Mouse (Mus musculus) embryonic stem cell, embryonic (primary cell): ENCODE measurements at regions not wholly inside any gene's neighbourhood (a gene's known extent, or its start where the extent isn't known, plus 50 kb on each side); places are given as distances from the start of the nearest gene placed in this dataset.

ENCODE experiments used
- CTCF ChIA-PET, 4 experiments: fragments of 300-600 bp in 2 of 4; fragments of 350-600 bp in 2 of 4; sonication (Branson Sonifier 250); formaldehyde crosslinking; loops; one replicate each; lab custom pipeline; 2022; ENCODE audit warnings: inconsistent platforms in 2 of 4; lab: Charles Lee
- POLR2A ChIA-PET, 4 experiments: fragments of 300-600 bp in 2 of 4; fragments of 350-600 bp in 2 of 4; sonication (Branson Sonifier 250); formaldehyde crosslinking; loops; one replicate each; lab custom pipeline; 2022; ENCODE audit warnings: antibody characterized with exemption in 4 of 4, inconsistent platforms in 1 of 4; lab: Charles Lee

DNA sequence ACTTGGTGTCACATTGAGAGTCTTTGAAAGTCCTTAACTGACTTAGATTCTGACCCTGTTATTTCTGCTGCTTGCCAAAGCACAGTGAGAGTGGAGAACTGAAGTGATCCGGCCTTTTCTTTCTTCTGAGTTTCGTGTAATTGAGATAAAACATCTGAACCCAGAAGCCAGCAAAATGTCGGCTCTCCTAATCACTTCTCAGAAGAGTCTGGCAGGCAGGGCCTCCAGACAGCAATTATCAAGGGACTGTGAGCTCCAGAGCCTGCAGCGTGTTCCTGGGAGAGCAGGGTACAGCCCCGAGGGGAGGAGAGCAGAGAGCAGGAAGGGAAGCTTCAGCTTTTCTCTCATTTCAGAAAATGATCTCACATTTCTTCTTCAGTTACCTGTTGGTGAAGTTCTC is 205.1 kb upstream of the Tmem132c start:
- ChIA-PET POLR2A (interaction anchor here in 1 of 4 experiments (0.7 kb wide), 1 partner anchor 89 kb away, joined by 4 read pairs; no protein-coding TSS in a partner anchor), CTCF (interaction anchor here in 1 of 4 experiments (0.7 kb wide), 2 partner anchors 41 to 250 kb away, joined by 3 to 7 read pairs; no protein-coding TSS in a partner anchor)

- CTCF ChIA-PET: no interaction called here
- POLR2A ChIA-PET: no interaction called here
Observed at GRCm38 (mm10) chr5:127057770-127058169, 183.8 kb upstream of the Tmem132c start.

DNA sequence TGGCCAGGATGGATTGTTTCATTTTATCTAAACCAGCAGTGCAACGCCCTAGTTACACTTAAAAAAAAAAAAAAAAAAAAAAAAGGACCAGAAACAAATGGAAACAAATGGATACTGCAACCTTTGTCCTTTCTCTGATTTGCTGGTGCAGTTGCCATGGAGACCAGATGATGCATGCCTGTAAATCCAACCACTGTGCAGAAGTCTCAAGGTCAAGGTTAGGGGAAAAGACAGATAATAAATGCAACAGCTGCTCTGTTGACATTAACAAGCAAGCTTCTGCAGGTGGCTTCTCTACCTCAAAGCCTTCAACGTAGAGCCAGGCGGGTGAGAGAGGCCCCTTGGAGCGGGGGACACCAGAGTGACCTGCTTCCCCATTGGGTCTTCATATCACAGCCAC is 167.3 kb upstream of the Tmem132c start:
- ChIA-PET CTCF (no interaction called here), POLR2A (interaction anchor here in 1 of 4 experiments (0.7 kb wide), 1 partner anchor 24 kb away, joined by 4 read pairs; no protein-coding TSS in a partner anchor)
